Mouse (Mus musculus) G1E (cell line): ENCODE data around the gene Flywch2. TPM values are rescaled to one million over a fixed set of nuclear protein-coding genes. Genes with fewer than 3 reads are reported as not detected.

Experiments
- ATAC-seq: 2 replicates; pipeline ENCODE4 v1.8.0; 2016; ENCODE audit warnings: mild to moderate bottlenecking; ENCODE audit not compliant: insufficient number of reproducible peaks, poor library complexity, low FRiP score, severe bottlenecking; ENCODE audit errors: extremely low read depth
- DNase-seq: peaks from one replicate; pipeline ENCODE4 v3.0.0; 2012; ENCODE audit warnings: low spot score
- H3K27me3 ChIP-seq: 2 replicates; pipeline ENCODE4 v1.6.1; 2012; ENCODE audit warnings: mild to moderate bottlenecking, low read length, inconsistent platforms; ENCODE audit not compliant: insufficient read depth
- H3K36me3 ChIP-seq: replicated peaks from 2 replicates; pipeline ENCODE3; 2012; ENCODE audit warnings: mild to moderate bottlenecking, inconsistent platforms
- H3K4me1 ChIP-seq: 2 replicates; pipeline ENCODE4 v1.6.1; 2012; ENCODE audit warnings: low read depth, low read length, inconsistent platforms, mixed read lengths; ENCODE audit not compliant: insufficient read depth
- H3K4me3 ChIP-seq: 2 replicates; pipeline ENCODE4 v1.5.1; 2012; ENCODE audit warnings: low read depth, mild to moderate bottlenecking, inconsistent platforms, low read length, moderate library complexity, mixed read lengths
- H3K9me3 ChIP-seq: replicated peaks from 2 replicates; pipeline ENCODE4 v1.6.1; 2012; ENCODE audit warnings: inconsistent platforms
- CTCF ChIP-seq: IDR thresholded peaks from 2 replicates; pipeline ENCODE4 v1.5.1; 2012; ENCODE audit warnings: low read depth, low read length, inconsistent platforms, mixed read lengths
- GATA1 ChIP-seq: IDR thresholded peaks from 2 replicates; pipeline ENCODE4 v1.6.1; 2012; ENCODE audit warnings: borderline replicate concordance, low read length, inconsistent platforms, mixed read lengths
- GATA2 ChIP-seq: IDR thresholded peaks from 2 replicates; pipeline ENCODE4 v1.6.1; 2012; ENCODE audit warnings: low read depth, low read length, inconsistent platforms, borderline replicate concordance
- POLR2AphosphoS5 ChIP-seq: IDR thresholded peaks from 2 replicates; pipeline ENCODE4 v1.6.1; 2012; ENCODE audit warnings: low read depth, low read length, inconsistent platforms; ENCODE audit not compliant: insufficient replicate concordance
- TAL1 ChIP-seq: conservative IDR thresholded peaks from 2 replicates; pipeline ENCODE4 v1.6.1; 2012; ENCODE audit warnings: low read depth, low read length, inconsistent platforms, mixed read lengths
- polyA plus RNA-seq: library from polyadenylated mRNA; stranded (reverse); fragments of >175 nt; gene quantifications from 2 replicates; pipeline ENCODE4 v1.2.3, GENCODE M21; 2012
- total RNA-seq, 2 experiments: library from RNA; stranded (forward) in 1 of 2; stranded (reverse) in 1 of 2; fragments of 200-1000 nt in 1 of 2; fragments of >200 nt in 1 of 2; fragmentation: Nextera tagmentation in 1 of 2; gene quantifications; 2 replicates each; pipeline ENCODE4 v1.2.3; 2014 to 2017

The Flywch2 gene
- total and polyA plus RNA-seq, 3 experiments, result not detected

DNA sequence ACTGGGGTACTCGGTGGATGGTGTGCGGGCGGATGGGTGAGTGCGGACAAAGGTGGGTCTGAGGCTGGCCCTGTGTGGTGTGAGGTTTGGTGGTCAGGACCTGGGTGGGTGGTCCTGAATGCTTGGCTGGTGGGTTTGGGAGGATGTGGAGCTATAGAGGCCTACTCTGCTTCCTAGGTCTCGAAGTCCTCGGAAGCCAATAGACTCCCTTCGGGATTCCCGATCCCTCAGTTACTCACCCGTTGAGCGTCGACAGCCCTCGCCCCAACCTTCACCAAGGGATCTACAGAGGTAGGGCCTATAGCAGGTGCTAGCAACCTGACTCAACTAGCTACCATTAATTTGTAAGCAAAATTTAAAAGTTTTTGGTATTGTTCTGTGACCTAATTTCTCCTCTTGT lies 37.7 kb upstream of the Flywch2 start:
- Histone ChIP-seq H3K4me3 (no peak overlapping the region), H3K9me3 (peaks cover 24% of the 10 kb centered on the region), H3K27me3 (peaks cover 3% of the 10 kb centered on the region; the same call in 1 of the 2 replicates), H3K36me3 (peaks cover 90% of the 10 kb centered on the region), H3K4me1 (peaks cover 70% of the 10 kb centered on the region)
- no peak for TF ChIP-seq GATA1
- no peak for TF ChIP-seq GATA2
- no peak for TF ChIP-seq TAL1
- TF ChIP-seq POLR2AphosphoS5, result no peak
- no peak for TF ChIP-seq CTCF
- DNase-seq (no peak), ATAC-seq (no peak)

DNA sequence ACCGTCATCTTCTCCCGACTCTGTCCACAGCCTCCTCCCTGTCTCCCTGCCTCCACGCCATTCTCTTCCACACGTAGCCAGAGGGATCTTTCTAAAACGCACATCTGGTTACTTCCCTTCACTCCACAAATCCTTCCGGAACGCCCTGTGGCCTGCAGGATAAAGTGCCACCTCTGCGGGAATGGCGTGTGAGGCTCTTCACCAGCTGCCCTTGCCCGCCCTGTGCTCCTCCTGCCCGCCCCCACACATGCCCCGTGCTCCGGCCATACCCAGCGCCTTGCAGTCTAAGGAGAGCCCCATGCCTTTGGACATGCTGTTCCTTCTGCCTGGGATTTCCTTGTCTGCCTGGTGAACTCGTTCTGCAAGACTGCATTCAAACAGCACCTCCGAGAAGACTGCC lies 37.1 kb upstream of the Flywch2 start:
- H3K36me3 ChIP-seq, result peaks cover 96% of the 10 kb centered on the region
- no peak for TF ChIP-seq CTCF
- 0 out of 2 replicates have a peak, but pooled peaks have one; percentile 32 for TF ChIP-seq POLR2AphosphoS5
- H3K4me3 ChIP-seq, result no peak overlapping the region
- peaks cover 30% of the 10 kb centered on the region for H3K9me3 ChIP-seq
- H3K27me3 ChIP-seq, result peaks cover 3% of the 10 kb centered on the region; the same call in 1 of the 2 replicates
- H3K4me1 ChIP-seq, result peaks cover 70% of the 10 kb centered on the region
- no peak for DNase-seq
- ATAC-seq, result no peak

DNA sequence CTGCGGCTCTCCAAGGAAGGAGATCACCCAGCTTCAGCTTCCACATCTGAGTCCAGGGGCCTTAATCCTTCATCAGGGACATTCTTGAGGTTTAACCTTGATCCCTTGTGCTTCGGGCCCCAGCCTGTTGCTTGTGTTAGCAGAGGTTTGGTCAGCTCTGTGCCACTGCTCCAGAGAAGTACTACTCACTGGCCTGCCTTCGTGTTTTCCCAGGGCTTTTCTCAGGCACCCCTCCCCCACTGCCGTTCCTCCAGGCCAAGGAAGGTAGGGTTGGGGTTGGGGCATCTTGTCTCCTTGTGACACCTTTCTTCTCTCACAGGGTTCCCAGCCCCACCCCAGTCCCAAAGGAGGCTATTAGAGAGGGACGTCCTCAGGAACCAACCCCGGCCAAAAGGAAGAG lies 36.2 kb upstream of the Flywch2 start:
- TF ChIP-seq CTCF (no peak), GATA1 (no peak), TAL1 (no peak), POLR2AphosphoS5 (no peak), GATA2 (no peak)
- peaks cover 99% of the 10 kb centered on the region for H3K36me3 ChIP-seq
- ATAC-seq, result no peak
- no peak for DNase-seq
- H3K4me1 ChIP-seq, result peaks cover 64% of the 10 kb centered on the region
- peaks cover 37% of the 10 kb centered on the region for H3K9me3 ChIP-seq
- H3K27me3 ChIP-seq, result peaks cover 3% of the 10 kb centered on the region; the same call in 1 of the 2 replicates
- no peak overlapping the region for H3K4me3 ChIP-seq

- Histone ChIP-seq H3K36me3 (peaks cover 99% of the 10 kb centered on the region), H3K9me3 (peaks cover 50% of the 10 kb centered on the region), H3K4me1 (peaks cover 56% of the 10 kb centered on the region), H3K27me3 (peaks cover 3% of the 10 kb centered on the region; the same call in 1 of the 2 replicates), H3K4me3 (no peak overlapping the region; the same call in 1 of the 2 replicates)
- TF ChIP-seq TAL1, result no peak
- no peak for TF ChIP-seq POLR2AphosphoS5
- no peak for TF ChIP-seq GATA2
- TF ChIP-seq CTCF, result no peak
- no peak for DNase-seq
- no peak; the same call in 1 of the 2 replicates for ATAC-seq
Measured at GRCm38 (mm10) chr17:23820731-23821130, 34.9 kb upstream of the Flywch2 start.

- H3K27me3 ChIP-seq, result peaks cover 3% of the 10 kb centered on the region; the same call in 1 of the 2 replicates
- peaks cover 59% of the 10 kb centered on the region for H3K9me3 ChIP-seq
- no peak for ATAC-seq
- DNase-seq, result no peak
- H3K4me3 ChIP-seq, result no peak overlapping the region; the same call in 1 of the 2 replicates
- H3K36me3 ChIP-seq, result peaks cover 100% of the 10 kb centered on the region
- peaks cover 46% of the 10 kb centered on the region for H3K4me1 ChIP-seq
- TF ChIP-seq CTCF, result no peak
- TF ChIP-seq GATA2, result no peak
- TF ChIP-seq POLR2AphosphoS5, result no peak
- no peak for TF ChIP-seq TAL1
- TF ChIP-seq GATA1, result no peak
Measured at GRCm38 (mm10) chr17:23819235-23819634, 33.4 kb upstream of the Flywch2 start.

DNA sequence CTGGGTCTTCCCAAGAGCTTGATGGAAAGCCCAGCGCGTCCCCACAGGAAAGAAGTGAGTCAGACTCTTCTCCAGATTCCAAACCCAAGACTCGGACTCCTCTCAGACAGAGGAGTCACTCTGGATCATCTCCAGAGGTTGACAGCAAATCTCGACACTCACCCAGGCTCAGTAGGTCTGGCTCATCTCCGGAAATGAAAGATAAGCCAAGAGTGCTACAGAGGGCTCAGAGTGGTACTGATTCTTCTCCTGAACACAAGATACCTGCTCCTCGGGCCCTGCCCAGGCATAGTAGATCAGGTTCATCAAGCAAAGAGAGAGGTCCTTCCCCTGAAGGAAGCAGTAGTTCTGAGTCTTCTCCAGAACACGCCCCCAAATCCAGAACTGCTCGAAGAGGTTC lies 32.7 kb upstream of the Flywch2 start:
- H3K4me3 ChIP-seq, result no peak overlapping the region
- peaks cover 3% of the 10 kb centered on the region; the same call in 1 of the 2 replicates for H3K27me3 ChIP-seq
- peaks cover 42% of the 10 kb centered on the region for H3K4me1 ChIP-seq
- DNase-seq (no peak), ATAC-seq (no peak)
- peaks cover 59% of the 10 kb centered on the region for H3K9me3 ChIP-seq
- peaks cover 100% of the 10 kb centered on the region for H3K36me3 ChIP-seq
- TF ChIP-seq CTCF (no peak), GATA1 (no peak), TAL1 (no peak), POLR2AphosphoS5 (no peak), GATA2 (no peak)

DNA sequence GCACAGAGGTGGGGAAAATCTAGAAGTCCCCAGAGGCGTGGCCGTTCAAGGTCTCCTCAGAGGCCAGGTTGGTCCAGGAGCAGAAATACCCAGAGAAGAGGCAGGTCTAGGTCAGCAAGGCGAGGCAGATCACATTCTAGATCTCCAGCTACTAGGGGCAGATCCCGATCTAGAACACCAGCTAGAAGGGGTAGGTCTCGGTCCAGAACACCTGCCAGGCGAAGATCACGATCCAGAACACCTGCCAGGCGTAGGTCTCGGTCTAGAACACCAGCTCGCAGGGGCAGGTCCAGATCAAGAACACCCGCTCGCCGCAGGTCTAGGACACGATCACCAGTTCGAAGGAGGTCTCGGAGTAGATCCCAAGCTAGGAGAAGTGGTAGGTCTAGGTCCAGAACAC lies 29.8 kb upstream of the Flywch2 start:
- H3K9me3 ChIP-seq, result peaks cover 55% of the 10 kb centered on the region
- peaks cover 98% of the 10 kb centered on the region for H3K36me3 ChIP-seq
- ATAC-seq, result no peak
- H3K4me1 ChIP-seq, result peaks cover 15% of the 10 kb centered on the region
- H3K27me3 ChIP-seq, result peaks cover 3% of the 10 kb centered on the region; the same call in 1 of the 2 replicates
- no peak for DNase-seq
- TF ChIP-seq POLR2AphosphoS5, result no peak
- TF ChIP-seq TAL1, result no peak
- no peak for TF ChIP-seq GATA1
- TF ChIP-seq CTCF, result no peak
- TF ChIP-seq GATA2, result no peak
- H3K4me3 ChIP-seq, result no peak overlapping the region; the same call in 1 of the 2 replicates
